Mouse (Mus musculus): ENCODE data around the gene Mmp11.

The Mmp11 gene

DNA sequence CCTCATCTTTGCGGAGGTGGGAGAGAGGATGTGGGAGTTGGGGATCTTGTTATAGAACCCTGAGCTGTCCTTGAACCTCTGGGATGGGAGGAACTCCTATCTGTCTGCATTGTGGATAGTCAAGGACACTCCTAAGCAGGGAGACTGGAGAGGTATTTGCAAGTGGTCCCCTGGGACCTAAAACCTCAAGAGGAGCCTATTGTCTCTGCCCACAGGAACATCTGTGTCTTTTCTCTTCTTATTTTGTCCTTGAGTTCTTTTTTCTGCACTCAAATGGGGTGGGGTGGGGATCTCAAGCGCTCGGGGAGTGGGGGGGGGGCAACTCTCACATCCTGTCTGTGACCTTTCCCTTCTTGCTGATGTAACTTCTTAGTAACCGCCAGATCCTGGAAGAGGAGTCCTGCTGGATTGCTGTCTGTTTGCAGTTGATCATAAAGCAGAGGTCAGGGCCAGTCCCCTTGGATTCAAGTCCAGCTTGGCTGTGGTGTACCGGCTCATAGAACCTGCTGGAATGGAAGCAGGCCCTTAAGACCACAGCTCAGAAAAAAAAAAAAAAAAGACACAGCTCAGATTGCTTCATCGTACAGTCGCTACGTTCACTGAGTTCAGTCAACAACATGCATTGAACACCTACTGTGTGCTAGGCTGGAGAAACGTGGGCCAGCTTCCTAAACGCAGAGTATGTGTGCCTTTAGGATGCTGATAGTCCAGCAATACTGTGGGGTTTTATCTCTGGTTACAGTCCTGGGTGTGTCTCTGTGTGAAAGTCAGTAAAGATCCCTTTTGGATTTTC lies 1.8 kb upstream of the Mmp11 start:
- no peak for DNase-seq (ENCODE audit: low read depth, low spot score)

DNA sequence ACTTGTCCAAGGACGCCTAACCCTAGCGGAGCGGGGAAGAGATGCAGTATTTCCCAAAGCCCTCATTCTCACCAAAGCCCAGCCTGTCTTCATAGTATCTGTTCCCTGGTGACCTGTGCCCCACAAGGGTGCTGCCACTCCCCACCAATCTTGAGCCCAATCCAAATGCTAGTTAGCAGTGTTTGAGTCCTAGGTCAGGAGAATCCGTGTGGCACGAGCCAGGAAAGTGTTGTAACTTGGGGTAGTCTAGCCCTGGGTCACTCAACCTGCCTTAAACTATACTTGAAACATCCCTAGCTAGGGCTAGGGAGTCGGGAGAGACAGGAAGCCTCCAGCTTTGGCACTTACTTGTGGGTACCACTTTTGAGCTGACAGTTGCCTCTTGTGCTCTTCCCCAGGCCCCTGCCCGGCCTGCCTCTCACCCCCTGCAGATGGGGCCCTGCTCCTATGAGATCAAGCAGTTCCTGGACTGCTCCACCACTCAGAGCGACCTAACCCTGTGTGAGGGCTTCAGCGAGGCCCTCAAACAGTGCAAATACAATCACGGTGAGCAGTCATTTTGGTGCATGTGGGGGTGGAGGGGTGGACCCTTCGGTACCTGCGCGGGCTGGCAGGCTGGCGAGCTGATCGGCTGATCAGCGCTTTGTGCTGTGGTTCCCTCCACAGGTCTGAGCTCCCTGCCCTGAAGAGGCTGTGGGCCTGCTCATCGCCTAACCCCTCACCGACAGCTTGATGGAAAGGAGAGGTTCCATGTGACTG lies 792 bp upstream of the Mmp11 start:
- no peak for DNase-seq (ENCODE audit: low read depth, low spot score)

DNA sequence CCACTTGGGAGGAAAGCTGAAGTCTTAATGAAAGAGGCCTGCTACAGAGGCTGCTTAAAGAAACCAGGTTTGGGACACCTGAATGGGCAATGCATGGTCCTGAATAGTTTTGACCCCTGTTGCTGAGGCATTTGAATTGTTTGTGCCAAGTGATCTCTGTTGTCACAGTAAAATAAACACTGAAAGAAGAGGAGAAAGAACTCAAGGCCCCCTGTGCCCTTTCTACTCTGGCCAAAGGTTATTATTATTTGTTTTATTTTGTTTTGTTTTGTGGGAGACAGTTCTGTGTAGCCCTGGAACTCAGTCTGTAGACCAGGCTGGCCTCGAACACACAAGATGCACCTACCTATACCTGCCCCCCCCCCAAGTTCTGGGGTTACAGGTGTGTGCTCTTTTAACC lies 1.3 kb downstream of the Mmp11 start:
- no peak for DNase-seq (ENCODE audit: low read depth, low spot score)

DNA sequence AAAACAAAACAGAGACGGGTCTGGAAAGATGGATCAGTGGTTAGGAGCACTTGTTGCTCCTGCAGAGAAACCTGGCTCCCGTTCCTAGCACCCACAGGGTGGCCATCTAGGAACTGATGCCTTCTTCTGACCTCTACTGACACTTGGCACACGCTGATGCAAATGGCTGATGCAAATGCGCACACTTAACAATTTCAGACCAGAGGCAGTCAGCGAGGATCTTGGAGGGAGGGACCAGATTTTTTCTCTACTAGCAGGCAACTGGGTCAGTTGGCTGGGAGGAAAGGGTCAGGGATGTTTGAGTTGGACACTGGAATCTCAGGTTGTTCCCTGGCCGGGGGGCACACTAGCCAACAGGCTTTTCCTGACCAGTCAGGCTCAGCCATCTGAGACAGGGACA lies 3.4 kb downstream of the Mmp11 start, which contains the start of gene Chchd10:
Chchd10 (plus strand) TSS at position 240 of the 400 bp plus-strand sequence.
- no peak for DNase-seq (ENCODE audit: low read depth, low spot score)

DNA sequence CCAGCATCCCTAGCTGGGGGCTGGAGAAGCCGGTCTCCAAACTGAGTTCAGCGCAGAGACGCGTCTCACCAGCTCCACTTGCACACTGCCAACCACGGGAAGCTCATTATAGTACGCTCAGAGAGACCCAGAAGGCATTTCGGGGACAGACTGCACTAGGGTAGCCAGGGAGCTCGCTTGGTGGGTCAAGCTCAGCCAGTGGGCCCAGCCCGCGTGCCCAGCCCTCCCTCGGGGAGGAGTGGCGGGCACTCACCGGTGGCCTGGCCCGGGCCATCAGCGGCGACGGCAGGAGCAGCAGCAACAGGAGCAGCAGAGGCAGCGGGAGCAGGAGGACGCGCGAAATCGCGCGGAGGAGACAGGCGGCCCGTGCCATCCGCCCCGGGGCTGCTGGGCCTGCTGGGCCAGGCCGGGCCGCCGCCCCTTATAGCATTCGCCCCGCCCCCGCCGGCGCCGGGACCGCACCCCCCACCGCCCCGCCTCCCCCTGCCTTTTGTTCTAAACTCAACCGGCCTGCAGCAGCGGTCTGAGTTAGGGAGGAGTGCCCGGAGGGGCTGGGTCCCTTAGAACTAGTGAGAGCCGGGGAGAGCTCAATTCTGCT lies 4.1 kb downstream of the Mmp11 start:
- no peak for DNase-seq (ENCODE audit: low read depth, low spot score)

DNA sequence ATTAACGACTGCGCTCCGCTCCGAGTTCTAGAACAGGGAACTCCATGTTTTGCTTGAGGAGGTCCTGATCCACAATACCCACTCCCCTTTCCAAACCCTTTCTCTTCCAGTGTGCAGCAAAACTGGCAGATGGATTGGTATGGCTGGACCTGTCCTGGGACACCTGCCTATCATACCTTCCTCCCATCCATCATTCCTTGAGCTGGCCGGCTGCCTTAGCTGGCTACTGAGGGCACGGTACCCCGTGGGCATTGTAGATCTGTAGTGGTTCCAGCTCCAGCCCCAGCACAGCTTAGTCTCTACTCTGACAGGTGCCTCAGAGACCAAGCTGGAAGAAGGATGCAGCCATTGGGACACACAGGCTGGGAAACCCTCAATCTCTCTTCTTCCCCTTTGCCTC lies 5.0 kb downstream of the Mmp11 start:
- DNase-seq (ENCODE audit: low read depth, low spot score) = no peak

DNA sequence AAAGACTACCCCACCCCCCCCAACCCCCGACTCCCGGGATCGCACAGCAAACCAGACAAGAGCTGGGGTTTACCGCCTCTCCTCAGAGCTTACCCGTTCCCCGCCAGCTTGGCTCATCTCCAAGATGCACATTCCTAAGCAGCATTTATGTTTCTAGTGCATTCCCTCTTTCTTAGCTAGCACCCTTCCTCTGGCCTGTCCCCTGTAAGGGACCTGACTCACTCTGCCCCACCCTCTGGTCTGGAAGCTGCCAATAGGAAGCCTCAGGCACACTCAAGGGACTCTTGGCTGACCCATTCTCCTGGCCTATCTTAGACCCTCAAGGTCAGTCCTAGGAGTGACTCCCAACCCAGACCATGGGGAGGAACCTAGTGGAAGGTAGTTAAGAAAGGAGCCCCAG lies 6.0 kb downstream of the Mmp11 start:
- DNase-seq (ENCODE audit: low read depth, low spot score) = no peak

DNA sequence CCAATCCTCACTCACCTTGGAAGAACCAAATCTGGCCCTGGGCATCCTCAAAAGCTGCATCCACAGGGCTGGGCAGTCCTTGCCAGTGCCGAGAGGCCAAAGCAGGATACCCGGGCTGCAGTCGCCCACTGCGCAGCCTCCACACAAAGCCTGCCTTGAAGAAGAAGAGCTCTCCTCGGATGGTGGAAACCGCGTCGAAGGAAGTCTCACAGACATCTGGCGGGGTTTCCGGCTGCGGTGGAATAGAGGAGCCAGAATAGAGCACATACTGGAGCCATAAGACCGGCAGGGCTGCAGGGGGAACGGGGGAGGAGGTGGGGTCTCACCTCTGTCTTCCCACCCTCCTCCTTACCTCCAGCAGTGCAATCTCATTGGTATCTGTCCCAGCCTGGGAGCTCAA lies 9.9 kb downstream of the Mmp11 start:
- DNase-seq (ENCODE audit: low read depth, low spot score) = no peak

DNA sequence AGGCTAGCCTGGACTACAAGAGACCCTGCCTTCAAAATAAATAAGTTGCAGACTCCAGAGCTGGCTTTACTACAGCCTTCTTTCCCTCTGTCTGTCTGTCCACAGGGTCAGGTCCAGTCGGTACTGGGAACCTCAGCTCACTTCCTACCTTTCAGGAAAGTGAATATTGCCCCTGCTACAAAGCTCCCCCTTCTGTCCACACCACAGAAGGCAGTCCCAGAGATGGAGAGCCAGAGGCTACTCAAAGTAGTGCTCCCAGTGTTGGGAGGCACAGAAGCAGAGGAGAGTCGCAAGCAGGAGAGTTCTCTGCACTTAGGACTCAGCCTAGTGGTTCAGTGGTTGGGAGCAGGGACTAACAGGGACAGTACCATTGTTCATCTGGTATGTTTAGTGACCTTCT lies 12.0 kb downstream of the Mmp11 start:
- no peak for DNase-seq (ENCODE audit: low read depth, low spot score)

DNA sequence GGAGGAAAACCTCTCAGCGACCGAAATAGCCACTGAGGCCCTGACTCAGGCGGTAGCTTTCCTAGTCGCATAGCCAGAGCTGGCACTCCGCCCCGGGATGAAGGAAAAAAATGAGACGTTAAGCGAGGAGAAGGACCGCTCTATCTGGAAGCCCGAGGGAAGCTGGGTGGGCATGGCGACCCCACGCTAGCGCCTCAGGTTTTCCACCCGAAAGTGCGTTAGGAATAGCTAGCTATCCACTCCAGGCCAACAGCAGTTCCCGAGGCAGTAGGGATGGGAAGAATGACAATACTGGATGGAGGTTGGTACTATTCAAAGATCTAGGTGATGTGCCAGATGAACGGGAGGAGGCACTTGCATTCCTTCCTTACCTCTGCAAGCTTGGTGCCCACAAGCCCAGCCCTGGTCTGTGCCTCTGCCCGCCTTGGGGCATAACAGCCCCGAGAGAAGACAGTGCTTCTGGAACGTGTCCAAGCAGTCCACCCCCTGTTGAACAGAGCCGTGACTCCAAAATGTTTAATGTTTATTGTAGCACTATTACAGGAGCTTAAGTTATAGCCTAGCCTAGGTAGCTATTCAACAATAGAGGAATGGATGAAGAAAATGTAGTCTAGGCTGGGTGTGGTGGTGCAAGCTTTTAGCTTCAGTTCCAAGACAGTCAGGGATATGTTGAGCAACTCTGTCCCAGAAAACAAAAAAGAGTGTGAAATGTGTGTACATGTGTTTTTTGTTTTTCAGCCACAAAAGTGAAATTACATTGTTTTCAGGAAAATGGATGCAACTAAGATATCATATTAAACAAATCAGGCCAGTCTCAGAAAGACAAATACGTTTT lies 14.4 kb downstream of the Mmp11 start:
- no peak for DNase-seq (ENCODE audit: low read depth, low spot score)

DNA sequence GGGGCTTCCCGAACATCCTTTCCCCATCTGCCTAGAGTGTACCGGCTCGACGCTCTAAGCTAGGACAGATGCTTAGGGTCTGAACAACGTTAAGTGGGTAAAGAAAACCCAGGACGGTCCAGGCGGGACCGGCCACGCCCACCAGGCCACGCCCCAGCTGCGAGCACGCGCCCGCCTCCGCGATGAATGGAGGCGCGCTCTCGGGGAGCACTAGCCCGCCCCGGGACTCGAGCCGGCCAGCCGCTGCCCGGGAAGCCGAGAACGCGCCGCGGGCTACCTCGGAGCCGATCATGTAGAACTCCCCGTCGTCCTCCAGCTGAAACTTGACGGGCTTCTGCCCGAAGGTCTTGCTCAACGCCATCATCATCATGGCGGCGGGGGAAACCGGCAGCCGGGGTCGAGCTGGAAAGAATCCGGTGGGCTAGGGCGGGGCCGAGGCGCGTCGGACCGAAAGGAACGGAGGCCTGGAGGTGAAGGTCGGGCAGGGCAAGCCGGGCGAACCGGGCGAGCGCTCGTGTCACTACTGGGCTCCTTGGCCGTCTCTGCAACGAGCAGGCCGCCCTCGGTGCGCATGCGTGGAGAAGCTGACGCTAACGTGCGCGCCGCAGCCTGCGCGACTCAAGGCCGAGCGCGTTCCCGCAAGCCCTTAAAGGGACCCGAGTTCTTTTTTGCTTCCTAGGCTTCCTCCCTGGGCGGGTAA lies 15.1 kb downstream of the Mmp11 start, which contains the start of gene Smarcb1:
Smarcb1 (minus strand) TSS at position 592 of the 700 bp plus-strand sequence.
- DNase-seq (ENCODE audit: low read depth, low spot score) = peak; percentile 92

DNA sequence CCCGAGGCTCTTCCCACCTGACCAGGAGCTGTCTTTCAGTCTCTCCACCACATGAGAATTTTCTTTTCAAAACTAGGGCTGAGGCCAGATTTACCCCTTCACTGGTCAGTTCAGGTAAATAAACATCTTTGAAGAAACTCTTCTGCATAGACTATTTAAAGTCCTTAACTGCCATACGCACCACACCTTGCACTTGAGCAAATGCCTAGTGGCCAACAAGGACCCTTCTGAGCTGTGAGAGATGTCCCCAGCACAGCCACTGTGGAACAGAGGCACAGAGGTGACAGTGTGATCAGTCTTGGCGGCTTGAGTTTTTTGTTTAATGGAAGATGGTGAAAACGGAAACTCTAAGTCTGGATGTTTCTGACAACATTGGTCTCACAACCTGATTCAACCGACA lies 17.3 kb downstream of the Mmp11 start:
- no peak for DNase-seq (ENCODE audit: low read depth, low spot score)

DNA sequence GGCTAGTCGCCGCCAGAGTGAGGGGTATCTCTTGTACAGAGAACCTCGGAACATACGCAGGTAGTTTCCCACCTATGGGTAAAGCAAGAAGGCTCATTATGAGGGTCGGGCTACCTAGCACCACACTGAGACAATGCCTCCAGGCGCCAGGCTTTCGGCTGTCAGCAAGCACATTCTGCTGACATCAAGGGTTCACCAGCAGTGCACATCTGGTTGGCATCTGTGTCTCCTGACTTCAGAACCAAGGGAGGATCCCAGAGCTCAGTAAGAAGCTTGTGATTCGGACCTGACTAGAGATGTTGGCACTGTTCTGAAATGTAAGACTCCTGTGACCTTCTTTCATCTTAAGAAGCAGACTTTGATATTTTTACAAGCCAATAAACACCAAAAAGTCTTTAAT lies 19.5 kb downstream of the Mmp11 start:
- DNase-seq (ENCODE audit: low read depth, low spot score) = no peak

DNA sequence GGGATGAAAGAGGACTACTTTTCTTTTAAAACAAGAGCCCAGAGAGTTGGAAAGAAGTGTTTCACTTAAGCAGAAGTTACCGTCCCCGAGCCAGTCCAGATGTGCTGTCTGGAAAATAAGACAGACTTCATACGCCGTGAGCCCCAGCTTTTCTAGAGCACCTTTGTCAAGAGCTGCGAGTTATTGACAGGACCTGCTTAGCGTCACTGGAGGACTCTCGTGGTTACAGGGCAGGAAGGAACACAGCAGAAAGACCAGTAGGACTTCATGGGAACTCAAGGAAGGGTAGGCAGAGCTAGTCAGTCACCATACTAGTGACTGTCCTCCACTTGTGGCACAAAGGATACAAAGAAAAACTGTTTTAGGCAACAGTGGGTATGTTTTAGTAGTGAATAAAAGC lies 20.7 kb downstream of the Mmp11 start:
- no peak for DNase-seq (ENCODE audit: low read depth, low spot score)

DNA sequence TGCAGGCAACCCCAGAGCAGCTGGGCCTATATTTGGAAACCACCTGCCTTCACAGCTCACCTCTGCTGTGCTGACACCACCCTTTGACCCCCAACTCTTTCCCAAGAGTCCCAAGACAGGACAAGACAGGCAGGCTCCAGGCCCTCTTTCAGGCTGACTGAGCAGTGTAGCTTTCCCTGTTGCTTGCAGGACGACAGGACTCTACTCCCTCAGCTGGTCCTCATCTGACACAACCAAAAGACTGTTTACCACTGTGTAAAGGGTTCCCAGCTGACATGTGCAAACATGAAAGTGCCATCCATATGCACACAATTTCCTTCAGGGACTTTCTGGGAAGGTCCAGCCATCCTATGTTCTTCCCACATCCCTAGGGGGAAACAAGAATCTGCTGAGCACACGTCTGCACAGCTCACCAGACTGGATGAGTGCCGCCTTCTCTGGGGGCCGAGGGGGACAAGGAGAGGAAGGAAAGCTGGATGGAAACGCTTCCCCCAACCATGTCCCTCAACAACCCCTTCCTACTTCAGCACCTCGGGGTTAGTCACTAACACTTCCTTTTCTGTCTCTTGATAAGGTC lies 23.2 kb downstream of the Mmp11 start:
- DNase-seq (ENCODE audit: low read depth, low spot score) = no peak

DNA sequence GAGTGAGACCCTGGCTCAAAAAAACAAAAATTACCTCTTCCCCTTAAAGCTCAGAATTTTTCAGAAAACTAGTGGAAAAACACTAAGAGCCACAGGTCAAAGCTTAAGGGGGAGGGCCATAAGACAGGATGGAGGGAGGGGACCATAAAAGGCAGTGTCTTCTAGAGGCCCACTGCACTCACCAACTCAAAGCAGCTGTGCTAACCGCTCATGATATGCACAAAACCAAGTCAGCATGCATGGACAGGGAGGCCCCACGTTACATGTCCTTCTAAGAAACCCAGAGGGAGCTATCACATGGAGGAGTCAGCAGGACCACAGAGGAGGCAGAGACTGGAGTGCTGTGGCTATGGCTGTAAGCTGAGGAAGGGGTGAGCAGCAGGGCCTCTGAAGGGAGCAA lies 25.6 kb downstream of the Mmp11 start:
- no peak for DNase-seq (ENCODE audit: low read depth, low spot score)

DNA sequence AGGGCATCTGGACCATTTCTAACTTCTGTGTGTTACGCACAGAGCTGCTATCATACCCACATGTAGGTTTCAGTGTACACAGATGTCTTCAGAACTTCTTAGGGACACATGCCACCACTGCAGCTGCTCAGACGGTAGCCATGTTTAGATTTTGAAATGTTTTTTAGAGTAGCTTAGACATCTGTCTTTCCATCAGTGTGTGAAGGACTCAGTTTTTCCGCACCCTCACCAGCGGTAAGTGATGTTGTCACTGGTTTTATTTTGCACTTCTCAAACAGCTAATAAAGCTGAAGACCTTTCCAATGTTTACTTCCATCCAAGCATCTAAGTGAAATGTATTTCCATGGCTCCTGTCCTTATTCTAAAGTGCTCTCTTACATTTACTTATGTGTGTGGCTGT lies 29.4 kb downstream of the Mmp11 start:
- DNase-seq (ENCODE audit: low read depth, low spot score) = no peak

DNA sequence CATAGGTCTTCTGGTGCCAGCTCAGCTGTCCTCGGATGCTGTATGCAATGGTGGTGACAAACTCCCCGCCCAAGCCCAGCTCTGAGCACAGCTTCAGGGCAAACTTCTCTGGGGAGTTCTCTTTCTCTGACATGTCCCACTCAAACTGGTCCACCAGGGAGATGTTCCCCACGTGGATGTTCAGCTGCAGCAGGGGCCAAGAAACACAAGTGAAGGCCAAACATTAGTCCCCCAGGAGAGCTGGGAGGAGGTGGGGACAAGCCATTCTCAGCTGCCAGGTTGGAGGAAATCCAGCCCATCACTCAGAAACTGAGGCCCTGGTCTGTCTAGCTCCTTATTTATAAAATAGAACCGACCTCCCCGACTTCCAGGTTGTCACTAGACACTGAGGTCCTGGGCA lies 31.9 kb downstream of the Mmp11 start:
- no peak for DNase-seq (ENCODE audit: low read depth, low spot score)

DNA sequence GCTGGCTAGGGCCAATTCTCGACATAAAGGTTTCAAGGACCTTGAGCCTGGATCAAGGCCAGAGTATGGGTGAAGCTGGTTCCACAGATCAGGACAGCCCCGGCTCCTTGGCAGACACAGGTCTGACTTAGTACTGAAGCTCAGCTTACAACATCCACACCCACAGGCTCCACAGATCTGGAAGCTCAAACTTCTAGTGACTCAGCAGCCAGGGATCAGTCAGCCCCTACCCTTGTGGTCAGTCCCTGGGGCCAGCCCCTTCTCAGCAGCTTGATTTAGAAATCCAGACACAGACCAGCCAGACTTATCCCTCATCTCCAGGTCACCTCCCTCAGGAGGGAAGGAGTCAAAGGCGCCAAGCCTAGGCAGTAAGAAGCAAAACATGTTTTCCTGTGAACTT lies 37.5 kb downstream of the Mmp11 start:
- DNase-seq (ENCODE audit: low read depth, low spot score) = no peak

DNA sequence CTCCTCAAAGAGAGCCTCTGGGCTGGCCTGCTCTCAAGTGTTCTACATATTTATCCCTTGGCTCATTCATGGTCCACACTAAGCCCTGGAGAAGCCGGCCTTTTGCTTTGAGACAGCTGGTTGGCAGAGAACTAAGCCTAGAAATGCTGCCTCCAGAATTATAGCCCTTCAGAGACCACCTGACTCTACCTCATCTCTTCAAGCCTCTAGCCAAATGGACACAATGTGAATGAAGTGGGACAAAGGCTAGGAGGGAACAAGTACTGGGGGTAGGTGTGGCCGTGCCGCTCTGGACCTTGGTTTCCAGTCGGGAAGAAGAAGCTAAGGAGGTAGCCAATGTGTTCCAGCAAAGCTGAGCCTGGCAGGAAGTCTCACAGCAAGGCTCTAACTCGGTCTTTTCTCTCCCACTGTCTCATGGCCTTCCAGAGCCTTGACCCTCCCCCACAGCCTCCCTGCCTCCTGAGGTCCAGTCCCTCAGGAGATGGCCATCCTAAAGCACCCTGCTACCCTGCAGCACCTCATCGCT lies 38.2 kb downstream of the Mmp11 start:
- no peak for DNase-seq (ENCODE audit: low read depth, low spot score)

DNA sequence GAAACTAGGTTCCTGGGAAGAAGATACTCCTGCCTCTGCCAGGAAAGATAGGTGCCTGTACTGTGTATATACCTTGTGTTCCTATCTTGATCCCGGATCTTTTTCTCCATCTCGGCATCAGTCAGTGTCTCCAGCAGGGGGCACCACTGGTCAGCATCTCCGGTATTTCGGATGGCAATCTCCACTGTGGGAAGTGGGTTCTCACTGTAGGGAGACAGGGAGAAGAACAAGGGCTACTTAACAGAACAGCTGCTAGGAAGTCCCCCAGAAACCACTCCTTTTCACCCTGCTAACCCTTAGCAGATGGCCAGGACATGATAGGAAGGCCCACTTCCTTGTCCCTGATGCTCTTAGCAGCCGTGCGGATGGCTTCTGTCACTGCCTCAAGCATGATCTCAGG lies 38.9 kb downstream of the Mmp11 start:
- DNase-seq (ENCODE audit: low read depth, low spot score) = no peak

Data from telencephalon, adult 2 months (tissue).